Mouse (Mus musculus) neural tube, embryonic 12.5 days (tissue): ENCODE measurements at regions not wholly inside any gene's neighbourhood (a gene's known extent, or its start where the extent isn't known, plus 50 kb on each side); places are given as distances from the start of the nearest gene placed in this dataset.

Experiments used
- ATAC-seq: fragments of 200-750 bp; cut with Nextera tagmentation; 2 replicates; pipeline ENCODE4 v1.8.0; 2017; ENCODE audit warnings: low read depth, mild to moderate bottlenecking, moderate TSS enrichment, moderate library complexity; ENCODE audit not compliant: low FRiP score
- H3K27ac ChIP-seq: fragments of 300-500 bp; sonication (generic); 2 replicates; pipeline ENCODE4 v1.5.1; 2016
- H3K27me3 ChIP-seq: fragments of 300-500 bp; sonication (generic); replicated peaks from 2 replicates; pipeline ENCODE4 v1.6.1; 2016; ENCODE audit warnings: mild to moderate bottlenecking
- H3K36me3 ChIP-seq: fragments of 300-500 bp; sonication (generic); 2 replicates; pipeline ENCODE4 v1.6.1; 2016; ENCODE audit warnings: mild to moderate bottlenecking
- H3K4me1 ChIP-seq: fragments of 300-500 bp; sonication (generic); 2 replicates; pipeline ENCODE4 v1.6.1; 2016
- H3K4me2 ChIP-seq: fragments of 300-500 bp; sonication (generic); replicated peaks from 2 replicates; pipeline ENCODE4 v1.6.1; 2016; ENCODE audit warnings: mild to moderate bottlenecking
- H3K4me3 ChIP-seq: fragments of 300-500 bp; sonication (generic); 2 replicates; pipeline ENCODE4 v1.5.1; 2016
- H3K9ac ChIP-seq: fragments of 300-500 bp; sonication (generic); 2 replicates; pipeline ENCODE4 v1.6.1; 2016; ENCODE audit warnings: mild to moderate bottlenecking
- H3K9me3 ChIP-seq: fragments of 300-500 bp; sonication (generic); 2 replicates; pipeline ENCODE4 v1.6.1; 2016; ENCODE audit warnings: mild to moderate bottlenecking
- WGBS: fragments of 180-500 bp; shearing (Covaris S2); methylation state at CpG from one replicate; pipeline ENCODE4 v1.1.7; 2016; 5-methylcytosine and 5-hydroxymethylcytosine counted together

DNA sequence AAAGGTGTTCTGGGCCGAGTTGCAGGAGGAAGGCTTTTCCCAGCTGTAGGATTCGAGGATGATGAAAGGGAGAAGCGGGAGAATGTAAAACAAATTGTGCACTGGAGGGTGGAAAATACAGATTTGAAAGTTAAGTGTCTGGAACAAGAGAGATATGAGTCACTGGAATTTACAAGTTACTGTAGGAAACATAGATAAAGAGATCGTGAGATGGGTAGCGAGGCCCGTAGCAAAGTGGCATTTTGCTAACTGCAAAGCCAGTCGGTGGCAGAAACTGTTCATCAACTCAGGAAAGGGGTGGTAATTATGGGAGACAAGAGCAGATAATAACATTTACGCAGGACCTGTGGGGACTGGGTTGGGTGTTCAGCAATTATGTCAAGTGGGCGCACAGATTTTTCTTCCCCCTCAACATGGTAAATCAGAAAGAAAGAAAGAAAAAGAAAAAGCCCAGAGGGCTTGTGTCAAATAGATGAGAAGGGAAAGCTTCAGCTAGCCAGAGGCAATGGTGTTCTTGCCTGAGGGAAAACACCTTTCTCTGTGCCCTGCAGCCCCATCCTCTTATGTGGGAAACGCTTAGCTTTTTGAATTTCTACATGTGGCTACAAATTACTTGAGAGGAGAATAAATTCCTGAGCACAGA lies 87.2 kb downstream of the Foxb1 start:
- Histone ChIP-seq H3K27ac (0 out of 2 replicates have a peak overlapping the region, but pooled peaks have one; percentile 32), H3K4me2 (no peak overlapping the region), H3K9me3 (no peaks in the 10 kb centered on the region), H3K9ac (no peak overlapping the region), H3K4me1 (peaks cover 22% of the 10 kb centered on the region), H3K4me3 (no peak overlapping the region), H3K27me3 (peaks cover 22% of the 10 kb centered on the region), H3K36me3 (no peaks in the 10 kb centered on the region)
- ATAC-seq, result no peak
- WGBS, result 60% methylated on average over 10 of the region's 10 CpGs

DNA sequence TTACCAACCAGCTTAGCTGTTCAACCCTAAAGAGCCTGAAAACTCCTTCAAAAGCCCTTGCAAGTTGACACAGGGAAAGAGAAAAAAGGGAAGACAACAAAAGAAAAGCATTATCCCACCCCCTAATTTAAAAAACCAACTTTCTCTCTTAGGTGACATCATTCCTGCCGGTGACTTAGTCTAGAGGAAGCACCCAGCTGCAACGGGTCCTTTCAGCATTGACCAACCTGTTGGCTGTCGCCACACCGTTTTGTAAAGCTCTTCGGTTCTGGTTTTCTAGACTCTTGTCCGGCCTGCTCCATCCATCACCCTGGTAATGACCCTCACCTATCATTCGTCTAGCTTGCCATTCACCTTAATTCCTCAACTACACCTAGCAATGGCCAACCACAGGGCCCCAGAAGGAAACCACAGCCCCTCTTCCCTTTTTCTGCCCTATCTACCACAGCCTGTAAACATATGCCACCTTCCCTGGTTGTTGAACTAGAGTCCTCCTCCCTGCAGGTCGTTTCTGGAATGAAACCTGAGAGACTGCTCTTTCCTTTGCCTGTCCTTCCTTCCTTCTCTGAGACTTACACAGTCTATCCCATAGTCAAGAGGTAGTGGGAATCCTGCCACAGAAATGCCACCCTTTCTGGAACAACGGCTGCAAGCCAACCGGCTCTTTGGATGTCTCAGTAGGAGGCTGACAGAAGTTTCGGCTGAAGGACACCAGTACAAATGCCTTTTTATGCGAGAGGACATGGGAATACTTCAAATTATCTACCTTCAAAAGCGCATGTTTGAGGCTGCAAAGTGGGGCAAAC lies 87.9 kb downstream of the Foxb1 start:
- peaks cover 26% of the 10 kb centered on the region for H3K4me1 ChIP-seq
- peaks cover 28% of the 10 kb centered on the region for H3K27me3 ChIP-seq
- no peak overlapping the region for H3K4me2 ChIP-seq
- H3K4me3 ChIP-seq, result no peak overlapping the region
- no peak overlapping the region for H3K27ac ChIP-seq
- H3K9ac ChIP-seq, result no peak overlapping the region
- ATAC-seq, result no peak
- no peaks in the 10 kb centered on the region for H3K9me3 ChIP-seq
- no peaks in the 10 kb centered on the region for H3K36me3 ChIP-seq
- 43% methylated on average over 13 of the region's 13 CpGs for WGBS

DNA sequence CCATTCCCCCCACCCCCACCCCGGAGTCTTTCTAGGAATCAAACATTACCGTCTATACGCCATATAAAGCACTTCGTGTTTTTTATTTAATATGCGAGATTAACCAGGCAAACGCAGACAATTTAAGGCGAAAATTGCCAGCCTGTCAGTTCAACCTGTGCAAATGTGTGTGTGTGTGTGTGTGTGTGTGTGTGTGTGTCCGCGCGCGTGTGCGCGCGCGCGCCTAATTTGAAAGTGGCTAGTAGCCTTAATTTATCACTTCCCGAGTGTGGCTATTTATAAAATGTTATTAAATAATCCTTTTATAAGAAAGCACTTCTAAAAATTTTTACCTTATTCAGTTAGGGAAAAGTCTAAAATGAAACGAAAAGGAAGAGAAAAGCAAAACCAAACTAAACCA lies 89.5 kb downstream of the Foxb1 start:
- H3K9me3 ChIP-seq, result no peaks in the 10 kb centered on the region
- H3K27me3 ChIP-seq, result peaks cover 33% of the 10 kb centered on the region
- ATAC-seq, result no peak
- H3K9ac ChIP-seq, result no peak overlapping the region
- no peak overlapping the region for H3K27ac ChIP-seq
- H3K36me3 ChIP-seq, result no peaks in the 10 kb centered on the region
- H3K4me2 ChIP-seq, result peak overlapping the region; percentile 59
- H3K4me1 ChIP-seq, result peaks cover 26% of the 10 kb centered on the region
- no peak overlapping the region for H3K4me3 ChIP-seq
- 2% methylated on average over 18 of the region's 18 CpGs for WGBS

DNA sequence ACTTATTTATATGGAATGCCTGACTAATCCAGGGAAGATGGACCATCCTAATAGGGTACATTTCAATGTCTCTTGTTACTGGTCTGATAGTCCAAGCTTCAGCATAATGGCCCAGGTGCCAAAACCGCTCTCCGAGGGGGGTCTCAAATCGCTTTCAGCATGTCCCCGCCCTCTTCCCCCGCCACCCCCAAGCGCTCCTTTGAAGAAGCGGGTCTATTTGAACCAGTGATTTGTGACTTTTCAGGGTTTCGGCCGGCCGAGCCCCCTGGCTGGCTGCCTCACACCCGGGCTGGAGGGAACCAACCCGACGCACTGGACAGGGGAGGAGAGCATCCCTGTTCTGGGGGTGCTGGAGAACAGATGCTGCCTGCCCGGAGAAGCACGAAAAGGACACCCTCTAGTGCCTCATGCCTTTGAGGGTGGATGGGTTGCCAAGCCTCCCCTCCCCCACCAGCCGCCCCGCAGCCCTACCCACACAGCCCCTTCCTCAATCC lies 90.1 kb downstream of the Foxb1 start:
- H3K4me3 ChIP-seq, result peak overlapping the region; percentile 19; the same call in 1 of the 2 replicates
- under 1% methylated on average over 17 of the region's 17 CpGs for WGBS
- peaks cover 33% of the 10 kb centered on the region for H3K27me3 ChIP-seq
- H3K4me1 ChIP-seq, result peaks cover 26% of the 10 kb centered on the region
- H3K36me3 ChIP-seq, result no peaks in the 10 kb centered on the region
- H3K9ac ChIP-seq, result no peak overlapping the region
- no peak overlapping the region for H3K27ac ChIP-seq
- no peaks in the 10 kb centered on the region for H3K9me3 ChIP-seq
- ATAC-seq, result peak; percentile 92
- peak overlapping the region; percentile 59 for H3K4me2 ChIP-seq

DNA sequence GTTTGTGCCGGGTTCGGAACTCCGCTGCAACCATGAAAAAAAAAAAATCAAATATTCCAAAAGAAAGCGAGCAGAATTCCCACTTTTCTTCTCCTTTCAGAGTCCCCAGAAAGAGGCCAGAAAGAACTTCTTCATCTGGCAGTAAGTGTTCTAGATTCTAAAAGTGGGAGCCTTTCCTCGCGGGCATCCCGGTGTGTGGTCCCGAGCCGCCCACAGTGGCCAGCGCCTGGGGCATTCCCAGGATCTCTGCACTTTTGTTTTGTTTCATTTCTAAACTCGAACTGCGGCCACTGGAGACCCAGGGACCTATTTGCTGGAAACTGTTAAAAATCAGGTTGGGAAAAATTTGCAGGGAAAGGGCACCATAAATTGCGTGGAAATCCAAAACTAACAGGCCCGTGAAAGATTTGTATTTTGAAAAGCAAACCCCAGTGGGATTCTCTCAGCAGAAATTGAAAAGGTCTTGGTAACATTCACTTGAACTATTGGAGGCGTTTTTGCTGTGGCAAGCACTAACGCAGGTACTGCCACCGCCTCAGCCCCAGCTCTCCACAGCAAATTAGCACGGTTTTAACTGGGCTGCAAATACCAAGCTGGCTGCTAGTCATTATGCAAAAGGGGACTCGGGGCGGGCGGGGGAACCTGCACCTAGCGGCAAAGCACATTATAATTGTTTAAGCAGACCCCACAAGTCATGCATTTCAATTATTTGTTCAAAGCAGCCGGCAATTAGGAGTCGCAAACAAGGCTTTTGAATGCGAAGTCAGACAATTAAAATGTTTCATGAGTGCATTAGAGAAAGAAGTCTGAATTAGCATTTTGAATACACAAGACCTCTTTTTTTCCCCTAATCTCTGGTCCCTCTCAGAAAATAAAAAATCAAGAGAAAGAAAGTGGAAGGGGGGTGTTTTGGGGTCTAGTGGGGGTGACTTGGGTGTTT lies 90.9 kb downstream of the Foxb1 start:
- Histone ChIP-seq H3K36me3 (no peaks in the 10 kb centered on the region), H3K9me3 (no peaks in the 10 kb centered on the region), H3K4me2 (peak overlapping the region; percentile 59), H3K27ac (0 out of 2 replicates have a peak overlapping the region, but pooled peaks have one; percentile 10), H3K4me1 (peaks cover 26% of the 10 kb centered on the region), H3K9ac (no peak overlapping the region), H3K27me3 (peaks cover 33% of the 10 kb centered on the region), H3K4me3 (no peak overlapping the region; the same call in 1 of the 2 replicates)
- ATAC-seq, result peak; percentile 75
- WGBS, result 2% methylated on average over 25 of the region's 25 CpGs

DNA sequence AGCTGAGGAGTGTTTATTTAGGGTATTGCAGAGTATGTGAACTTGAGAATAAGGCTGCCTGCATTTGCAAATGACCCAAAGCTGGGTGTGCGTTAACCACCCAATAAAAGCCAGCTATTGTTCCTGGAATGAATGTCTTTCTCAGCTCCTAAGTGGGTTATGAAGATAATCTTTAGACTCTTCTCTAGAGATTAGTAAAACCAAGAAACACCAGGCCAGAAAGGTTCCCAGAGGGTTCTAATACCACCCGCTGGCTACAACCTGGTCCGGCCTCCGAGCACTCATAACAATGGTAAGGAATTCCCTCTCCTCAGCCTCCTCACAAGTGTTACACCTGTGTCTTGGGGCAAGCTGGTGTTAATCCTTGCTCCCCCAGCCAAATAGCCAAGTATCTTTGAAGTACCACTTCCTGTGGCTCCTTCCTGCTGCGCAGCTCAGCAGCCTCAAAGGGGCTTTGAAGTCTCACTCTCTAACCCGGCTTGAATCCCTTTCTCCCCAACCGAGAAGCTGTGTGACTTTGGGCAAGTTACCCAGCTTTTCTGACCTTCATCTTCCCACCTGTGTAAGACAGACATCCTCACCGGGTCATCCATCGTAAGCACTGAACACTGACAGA lies 92.2 kb downstream of the Foxb1 start:
- no peak overlapping the region for H3K9ac ChIP-seq
- no peak overlapping the region for H3K4me2 ChIP-seq
- H3K4me1 ChIP-seq, result peaks cover 26% of the 10 kb centered on the region
- H3K27ac ChIP-seq, result no peak overlapping the region
- no peaks in the 10 kb centered on the region for H3K36me3 ChIP-seq
- H3K27me3 ChIP-seq, result peaks cover 33% of the 10 kb centered on the region
- no peak overlapping the region for H3K4me3 ChIP-seq
- ATAC-seq, result no peak
- H3K9me3 ChIP-seq, result no peaks in the 10 kb centered on the region
- WGBS, result 13% methylated on average over 9 of the region's 9 CpGs

DNA sequence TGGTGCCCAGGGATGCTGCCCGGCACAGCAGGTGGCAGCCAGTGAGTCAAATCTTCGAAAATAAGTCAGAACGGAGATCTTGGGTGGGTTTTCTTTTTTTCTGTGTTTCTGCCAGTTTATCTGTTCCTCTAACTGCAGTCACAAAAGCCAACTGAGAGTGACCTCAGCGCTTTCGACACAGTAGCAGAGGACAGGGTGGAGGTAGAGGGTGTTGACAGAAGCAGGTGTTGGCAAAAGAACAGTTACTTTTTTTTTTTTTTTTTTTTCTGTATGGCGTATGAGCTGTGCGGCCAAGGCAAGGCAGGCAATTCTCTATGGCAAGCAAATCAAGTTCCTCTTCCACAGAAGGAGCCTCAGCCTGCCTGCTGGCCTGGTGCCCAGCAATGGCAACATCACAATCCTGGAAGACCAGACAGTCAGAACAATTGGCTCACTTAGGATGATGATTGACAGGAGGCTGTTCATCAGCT lies 93.6 kb downstream of the Foxb1 start:
- no peak overlapping the region for H3K27ac ChIP-seq
- no peaks in the 10 kb centered on the region for H3K9me3 ChIP-seq
- no peaks in the 10 kb centered on the region for H3K36me3 ChIP-seq
- 75% methylated on average over 7 of the region's 7 CpGs for WGBS
- no peak for ATAC-seq
- H3K27me3 ChIP-seq, result peaks cover 23% of the 10 kb centered on the region
- no peak overlapping the region for H3K9ac ChIP-seq
- H3K4me2 ChIP-seq, result no peak overlapping the region
- peaks cover 26% of the 10 kb centered on the region for H3K4me1 ChIP-seq
- H3K4me3 ChIP-seq, result no peak overlapping the region

DNA sequence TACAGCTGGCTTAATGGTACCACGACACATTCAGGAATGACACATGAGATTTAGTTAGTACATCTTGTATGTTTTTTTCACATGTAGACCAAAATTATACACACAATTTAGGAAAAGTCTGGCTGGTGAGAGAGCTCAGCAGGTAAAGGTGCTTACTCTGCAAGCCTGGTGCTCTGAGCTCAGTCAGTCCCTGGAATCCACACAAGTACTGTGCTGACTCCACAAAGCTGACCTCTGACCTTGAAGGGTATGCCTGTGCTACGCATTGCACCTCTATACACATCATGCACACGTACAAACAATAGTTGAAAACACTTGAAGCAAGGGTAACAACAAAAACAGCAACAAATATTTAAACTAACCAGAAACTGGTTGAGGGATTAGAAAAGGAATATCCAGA lies 96.5 kb downstream of the Foxb1 start:
- H3K9ac ChIP-seq, result no peak overlapping the region

DNA sequence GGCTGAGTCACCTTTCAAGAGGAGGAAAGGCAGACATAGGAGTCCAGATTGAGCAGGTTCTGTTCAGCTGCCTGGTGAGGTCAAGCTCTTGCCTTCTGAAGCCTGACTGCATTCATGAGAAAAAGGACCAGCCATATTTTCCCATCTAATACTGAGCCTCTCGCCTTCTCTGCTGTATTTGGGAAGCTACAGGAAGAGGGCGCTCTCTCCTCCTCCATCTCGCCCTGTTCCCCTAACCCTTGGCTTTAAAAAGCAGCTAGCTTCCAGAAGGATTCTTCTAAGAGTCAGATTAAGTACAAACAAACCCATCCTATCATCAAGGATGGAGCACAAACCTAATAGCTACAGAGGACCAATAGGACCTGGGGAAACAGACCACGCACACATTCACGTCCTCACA lies 98.3 kb downstream of the Foxb1 start:
- no peak overlapping the region for H3K27ac ChIP-seq
- no peak for ATAC-seq
- no peaks in the 10 kb centered on the region for H3K36me3 ChIP-seq
- H3K9ac ChIP-seq, result no peak overlapping the region
- no peaks in the 10 kb centered on the region for H3K4me1 ChIP-seq
- no peaks in the 10 kb centered on the region; the same call in 1 of the 2 replicates for H3K9me3 ChIP-seq
- no peak overlapping the region for H3K4me3 ChIP-seq
- 43% methylated on average over 5 of the region's 5 CpGs for WGBS
- no peak overlapping the region for H3K4me2 ChIP-seq
- no peaks in the 10 kb centered on the region; the same call in 1 of the 2 replicates for H3K27me3 ChIP-seq

More for the DNA sequence above, 96.5 kb downstream of the Foxb1 start:
- no peaks in the 10 kb centered on the region for H3K36me3 ChIP-seq
- peaks cover 15% of the 10 kb centered on the region for H3K27me3 ChIP-seq
- H3K4me2 ChIP-seq, result no peak overlapping the region
- H3K27ac ChIP-seq, result no peak overlapping the region
- peaks cover 11% of the 10 kb centered on the region for H3K4me1 ChIP-seq
- 89% methylated on average over 3 of the region's 3 CpGs for WGBS
- ATAC-seq, result no peak
- no peak overlapping the region for H3K4me3 ChIP-seq
- no peaks in the 10 kb centered on the region; the same call in 1 of the 2 replicates for H3K9me3 ChIP-seq

DNA sequence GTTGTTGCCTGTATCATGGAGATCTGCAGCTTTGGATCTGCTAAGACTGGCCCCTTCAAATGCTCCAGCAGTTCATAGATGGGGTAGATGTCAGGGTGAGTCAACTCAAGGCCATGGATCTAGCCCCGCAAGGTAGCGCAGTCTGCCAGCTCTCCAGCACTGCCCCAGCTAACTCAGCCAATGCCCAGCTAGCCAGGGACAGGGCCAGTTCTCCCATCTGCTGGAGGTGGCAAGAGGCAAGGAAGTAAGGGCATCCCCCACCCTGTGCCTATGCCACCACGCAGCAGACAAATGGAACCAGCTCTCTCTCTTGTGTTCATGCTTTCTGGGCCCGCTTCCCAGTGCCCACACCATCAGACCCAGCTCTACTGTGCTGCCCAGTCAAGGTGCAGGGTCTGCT lies 102.5 kb downstream of the Foxb1 start:
- ATAC-seq, result no peak
- no peaks in the 10 kb centered on the region for H3K27me3 ChIP-seq
- H3K27ac ChIP-seq, result no peak overlapping the region
- H3K9me3 ChIP-seq, result no peaks in the 10 kb centered on the region; the same call in 1 of the 2 replicates
- H3K4me1 ChIP-seq, result no peaks in the 10 kb centered on the region
- no peak overlapping the region for H3K4me2 ChIP-seq
- WGBS, result 91% methylated on average over 4 of the region's 4 CpGs
- no peak overlapping the region for H3K4me3 ChIP-seq
- H3K36me3 ChIP-seq, result no peaks in the 10 kb centered on the region
- no peak overlapping the region for H3K9ac ChIP-seq

DNA sequence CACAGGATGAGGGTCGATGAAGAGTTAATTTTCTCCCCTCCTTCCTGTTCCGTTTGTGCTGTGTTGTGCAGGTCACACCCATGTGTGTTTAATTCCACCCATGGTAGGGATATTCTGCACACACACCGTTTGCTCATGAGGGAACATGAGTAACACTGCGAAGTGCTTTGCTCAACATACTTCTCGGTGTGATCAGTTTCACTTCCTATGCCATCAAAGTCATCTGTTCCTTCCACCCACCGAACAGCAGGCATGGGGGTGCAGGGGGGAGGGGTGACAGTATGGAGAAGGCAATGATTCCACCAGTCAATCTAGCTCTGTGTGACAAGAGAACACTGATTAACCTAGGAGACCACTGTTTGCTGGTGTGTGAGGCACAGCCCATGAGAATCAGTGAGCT lies 104.7 kb downstream of the Foxb1 start:
- H3K27me3 ChIP-seq, result no peaks in the 10 kb centered on the region
- ATAC-seq, result no peak
- H3K4me2 ChIP-seq, result no peak overlapping the region
- no peak overlapping the region for H3K9ac ChIP-seq
- no peaks in the 10 kb centered on the region; the same call in 1 of the 2 replicates for H3K9me3 ChIP-seq
- H3K27ac ChIP-seq, result no peak overlapping the region
- H3K4me1 ChIP-seq, result no peaks in the 10 kb centered on the region; the same call in 1 of the 2 replicates
- H3K36me3 ChIP-seq, result no peaks in the 10 kb centered on the region
- 84% methylated on average over 6 of the region's 6 CpGs for WGBS
- no peak overlapping the region for H3K4me3 ChIP-seq
